Mouse (Mus musculus) CD4-positive, CD25-positive, alpha-beta regulatory T cell, adult 4 months (primary cell): ENCODE measurements around the gene Arid3a. TPM values are rescaled to one million over a fixed set of nuclear protein-coding genes. Genes with fewer than 3 reads are reported as not detected.
A peak's percentile ranks its signal among the peaks of the same experiment; 100 is the strongest.

Experiments
- ATAC-seq: one replicate; pipeline ENCODE4 v1.8.0; 2017
- polyA plus RNA-seq, 2 experiments: library from polyadenylated mRNA; unstranded; fragments of 100-300 nt; shearing (Covaris generic); gene quantifications; one replicate each; pipeline ENCODE4 v1.2.1; 2017

Gene Arid3a
- polyA plus RNA-seq, 2 experiments from 2014 or later, result 2.7 to 3.3 TPM

- peak; percentile 38 for ATAC-seq
These were observed 17.5 kb upstream of the Arid3a start for GRCm38 (mm10) chr10:79909092-79909922.

GRCm38 (mm10) chr10:79910556-79910955 is 16.3 kb upstream of the Arid3a start, which contains the start of gene Gm26602:
TSS of gene Gm26602 (plus strand) at chr10:79910856.
- no peak for ATAC-seq

GRCm38 (mm10) chr10:79912412-79912811 is 14.4 kb upstream of the Arid3a start:
- no peak for ATAC-seq

GRCm38 (mm10) chr10:79914131-79914947 is 12.5 kb upstream of the Arid3a start:
- no peak for ATAC-seq

- no peak for ATAC-seq
These were observed 11.8 kb upstream of the Arid3a start for GRCm38 (mm10) chr10:79914948-79915596.

- no peak for ATAC-seq
These were observed 10.8 kb upstream of the Arid3a start for GRCm38 (mm10) chr10:79916081-79916480.

GRCm38 (mm10) chr10:79916808-79917531 is 9.9 kb upstream of the Arid3a start, which contains the start of gene Kiss1r:
TSS of gene Kiss1r (plus strand) at chr10:79916971.
- ATAC-seq, result peak; percentile 94

- no peak for ATAC-seq
These were observed 9.2 kb upstream of the Arid3a start for GRCm38 (mm10) chr10:79917532-79918100.

- ATAC-seq, result no peak
These were observed 8.4 kb upstream of the Arid3a start for GRCm38 (mm10) chr10:79918231-79919078.

- no peak for ATAC-seq
These were observed 7.5 kb upstream of the Arid3a start for GRCm38 (mm10) chr10:79919251-79919849.

GRCm38 (mm10) chr10:79920056-79920890 is 6.6 kb upstream of the Arid3a start:
- no peak for ATAC-seq

GRCm38 (mm10) chr10:79920958-79921535 is 5.8 kb upstream of the Arid3a start, which contains the start of gene R3hdm4:
TSS of gene R3hdm4 (minus strand) at chr10:79921208.
- no peak for ATAC-seq

GRCm38 (mm10) chr10:79921572-79921971 is 5.3 kb upstream of the Arid3a start:
- no peak for ATAC-seq

- peak; percentile 44 for ATAC-seq
These were observed 1.7 kb upstream of the Arid3a start for GRCm38 (mm10) chr10:79924998-79925784.

GRCm38 (mm10) chr10:79925785-79926490 is 905 bp upstream of the Arid3a start:
- ATAC-seq, result peak; percentile 8

- ATAC-seq, result peak; percentile 26
These were observed 634 bp downstream of the Arid3a start for GRCm38 (mm10) chr10:79927324-79928029.
